Mouse (Mus musculus) kidney, postnatal 36 days (tissue): ENCODE results near the gene Fastkd3.

Experiments used
- DNase-seq, 2 experiments: peaks; one replicate each; pipeline ENCODE4 v3.0.0; 2021 to 2022; ENCODE audit warnings: mixed read lengths in 2 of 2

Gene Fastkd3

GRCm38 (mm10) chr13:68607652-68608405 is 25.8 kb downstream of the Fastkd3 start:
- no peak for DNase-seq

- no peak for DNase-seq
Observed at GRCm38 (mm10) chr13:68622792-68623191, 40.8 kb downstream of the Fastkd3 start.

- DNase-seq = no peak
Observed at GRCm38 (mm10) chr13:68627041-68627440, 45.0 kb downstream of the Fastkd3 start.
